Mouse (Mus musculus) cerebellum, adult 2 months (tissue): ENCODE measurements around the gene Magoh. TPM values are rescaled to one million over a fixed set of nuclear protein-coding genes. Genes with fewer than 3 reads are reported as not detected.
A peak's percentile ranks its signal among the peaks of the same experiment; 100 is the strongest.

Experiments
- DNase-seq, 2 experiments: peaks; one replicate each; pipeline ENCODE4 v3.0.0; 2021
- H3K27ac ChIP-seq: fragments of 200-500 bp; 2 replicates; pipeline ENCODE4 v1.5.1; 2012; ENCODE audit warnings: low read length, control low read depth, inconsistent platforms; ENCODE audit not compliant: insufficient read depth
- H3K27me3 ChIP-seq: fragments of 200-500 bp; 2 replicates; pipeline ENCODE4 v1.6.1; 2012; ENCODE audit warnings: inconsistent platforms, mild to moderate bottlenecking, low read length, moderate library complexity; ENCODE audit not compliant: control insufficient read depth, insufficient read depth
- H3K4me1 ChIP-seq: fragments of 200-500 bp; 2 replicates; pipeline ENCODE4 v1.6.1; 2011; ENCODE audit warnings: low read length; ENCODE audit not compliant: control insufficient read depth, insufficient read depth
- H3K4me3 ChIP-seq: fragments of 200-500 bp; replicated peaks from 2 replicates; pipeline ENCODE3; 2011; ENCODE audit warnings: mild to moderate bottlenecking, low read depth, low read length, control low read depth; ENCODE audit not compliant: insufficient read depth
- CTCF ChIP-seq: fragments of 200-500 bp; IDR thresholded peaks from 2 replicates; pipeline ENCODE4 v1.5.1; 2011; ENCODE audit warnings: low read depth, mild to moderate bottlenecking, control low read depth, low read length, moderate library complexity, borderline replicate concordance; ENCODE audit not compliant: insufficient read depth
- POLR2A ChIP-seq: fragments of 200-500 bp; IDR thresholded peaks from 2 replicates; pipeline ENCODE4 v1.6.1; 2011; ENCODE audit warnings: low read length, control low read depth, borderline replicate concordance; ENCODE audit not compliant: insufficient read depth
- WGBS: fragments of 180-500 bp; shearing (Covaris S2); methylation state at CpG from one replicate; pipeline ENCODE4 v1.1.7; 2018; 5-methylcytosine and 5-hydroxymethylcytosine counted together
- polyA plus RNA-seq: library from polyadenylated mRNA; depleted of rRNA; stranded (reverse); fragments of >200 nt; gene quantifications from 2 replicates; pipeline ENCODE4 v1.2.3, GENCODE M21; 2012

Gene Magoh
- polyA plus RNA-seq, 1 experiment = 58.7 TPM

- DNase-seq = no peak
- 71% methylated on average over 3 of the region's 3 CpGs for WGBS
- no peak overlapping the region for H3K4me3 ChIP-seq
- no peak for TF ChIP-seq CTCF
- TF ChIP-seq POLR2A = no peak
- H3K27me3 ChIP-seq = no peaks in the 10 kb centered on the region
- H3K4me1 ChIP-seq = peaks cover 48% of the 10 kb centered on the region
- H3K27ac ChIP-seq = no peak overlapping the region
Measured at GRCm38 (mm10) chr4:107837910-107838309, 41.6 kb upstream of the Magoh start.

- TF ChIP-seq POLR2A (no peak), CTCF (no peak; the same call in 1 of the 2 replicates)
- peak; percentile 84 to 86 for DNase-seq
- H3K4me3 ChIP-seq = no peak overlapping the region
- H3K27ac ChIP-seq = no peak overlapping the region
- no peaks in the 10 kb centered on the region for H3K27me3 ChIP-seq
- H3K4me1 ChIP-seq = peaks cover 24% of the 10 kb centered on the region
- WGBS = 7% methylated on average over 8 of the region's 8 CpGs
Measured at GRCm38 (mm10) chr4:107843687-107844086, 35.9 kb upstream of the Magoh start.

- under 1% methylated on average over 10 of the region's 10 CpGs for WGBS
- Histone ChIP-seq H3K4me1 (peaks cover 24% of the 10 kb centered on the region), H3K27ac (no peak overlapping the region), H3K4me3 (no peak overlapping the region), H3K27me3 (no peaks in the 10 kb centered on the region)
- TF ChIP-seq POLR2A (no peak), CTCF (peak; percentile 84)
- peak; percentile 70 to 89 for DNase-seq
Measured at GRCm38 (mm10) chr4:107844971-107845370, 34.6 kb upstream of the Magoh start.

- Histone ChIP-seq H3K27ac (no peak overlapping the region), H3K4me3 (no peak overlapping the region), H3K4me1 (peaks cover 23% of the 10 kb centered on the region), H3K27me3 (no peaks in the 10 kb centered on the region)
- no peak for DNase-seq
- no peak for TF ChIP-seq POLR2A
- no peak for TF ChIP-seq CTCF
- 34% methylated on average over 7 of the region's 7 CpGs for WGBS
Measured at GRCm38 (mm10) chr4:107846795-107847194, 32.8 kb upstream of the Magoh start.

- no peak overlapping the region for H3K27ac ChIP-seq
- no peak overlapping the region for H3K4me3 ChIP-seq
- no peak for DNase-seq
- 73% methylated on average over 5 of the region's 5 CpGs for whole genome bisulfite sequencing
- H3K4me1 ChIP-seq = peaks cover 11% of the 10 kb centered on the region
- TF ChIP-seq CTCF (no peak), POLR2A (no peak)
- H3K27me3 ChIP-seq = no peaks in the 10 kb centered on the region
Measured at GRCm38 (mm10) chr4:107848546-107848945, 31.0 kb upstream of the Magoh start.

GRCm38 (mm10) chr4:107849621-107850020 lies 29.9 kb upstream of the Magoh start:
- H3K27me3 ChIP-seq = no peaks in the 10 kb centered on the region
- no peak overlapping the region for H3K27ac ChIP-seq
- no peak for DNase-seq
- no peak overlapping the region for H3K4me3 ChIP-seq
- no peak for TF ChIP-seq POLR2A
- TF ChIP-seq CTCF = no peak
- WGBS = 60% methylated on average over 9 of the region's 9 CpGs
- peaks cover 5% of the 10 kb centered on the region for H3K4me1 ChIP-seq

GRCm38 (mm10) chr4:107850091-107850490 lies 29.5 kb upstream of the Magoh start:
- TF ChIP-seq POLR2A = no peak
- no peak for TF ChIP-seq CTCF
- DNase-seq = no peak
- WGBS = 57% methylated on average over 8 of the region's 8 CpGs
- H3K4me3 ChIP-seq = no peak overlapping the region
- H3K4me1 ChIP-seq = peaks cover 3% of the 10 kb centered on the region
- H3K27me3 ChIP-seq = no peaks in the 10 kb centered on the region
- no peak overlapping the region for H3K27ac ChIP-seq

- Histone ChIP-seq H3K27me3 (no peaks in the 10 kb centered on the region), H3K4me3 (no peak overlapping the region), H3K4me1 (peaks cover 12% of the 10 kb centered on the region), H3K27ac (no peak overlapping the region)
- 46% methylated on average over 8 of the region's 8 CpGs for WGBS
- DNase-seq = no peak
- no peak for TF ChIP-seq CTCF
- no peak for TF ChIP-seq POLR2A
Measured at GRCm38 (mm10) chr4:107853333-107853732, 26.2 kb upstream of the Magoh start.
